Mouse (Mus musculus) heart, adult 18-20 months (tissue): ENCODE results near the gene Susd4. TPM values are rescaled to one million over a fixed set of nuclear protein-coding genes. Genes with fewer than 3 reads are reported as not detected.

ENCODE experiments used
- DNase-seq, 2 experiments: peaks; one replicate each; pipeline ENCODE4 v3.0.0; 2021 to 2022; ENCODE audit warnings: mixed read lengths in 1 of 2
- total RNA-seq, 2 experiments: library from RNA; stranded (reverse); gene quantifications; 2 replicates each; pipeline ENCODE4 v1.2.3; 2021

Gene Susd4
- total RNA-seq, 2 experiments from 2014 or later, result 0.37 to 0.57 TPM

DNA sequence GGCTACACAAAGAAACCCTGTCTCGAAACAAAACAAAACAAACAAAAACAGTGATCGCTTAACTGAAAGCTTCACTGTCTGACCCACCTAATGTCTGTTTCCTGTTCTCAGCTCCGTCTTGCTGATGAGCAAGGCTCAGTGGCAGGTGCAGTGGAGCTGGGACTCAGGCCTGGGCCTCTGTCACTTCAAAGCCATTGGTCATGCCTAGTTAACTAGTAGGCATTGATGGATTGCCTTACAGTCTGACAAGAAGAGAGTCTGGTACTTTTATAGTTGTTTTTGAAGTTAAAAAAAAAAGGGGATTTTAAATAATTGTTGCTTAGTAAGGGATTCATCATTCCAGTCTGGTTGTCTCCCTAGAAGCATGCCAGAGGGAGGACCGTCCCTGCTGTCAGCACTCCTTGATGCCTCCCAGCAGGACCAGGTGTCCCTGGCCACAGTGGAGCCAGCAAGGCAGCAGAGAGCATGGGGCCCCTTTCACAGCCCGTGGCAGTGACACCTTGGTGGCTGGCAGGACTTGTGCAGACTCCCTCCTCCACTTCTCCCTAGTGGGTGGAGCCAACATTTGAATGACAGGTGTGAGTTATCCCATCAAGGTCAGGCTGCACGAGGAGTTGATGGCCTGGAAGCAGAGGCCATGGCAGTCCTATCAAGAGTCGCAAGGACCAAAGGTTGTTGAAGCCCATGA is 98.2 kb downstream of the Susd4 start:
- DNase-seq, result no peak

DNA sequence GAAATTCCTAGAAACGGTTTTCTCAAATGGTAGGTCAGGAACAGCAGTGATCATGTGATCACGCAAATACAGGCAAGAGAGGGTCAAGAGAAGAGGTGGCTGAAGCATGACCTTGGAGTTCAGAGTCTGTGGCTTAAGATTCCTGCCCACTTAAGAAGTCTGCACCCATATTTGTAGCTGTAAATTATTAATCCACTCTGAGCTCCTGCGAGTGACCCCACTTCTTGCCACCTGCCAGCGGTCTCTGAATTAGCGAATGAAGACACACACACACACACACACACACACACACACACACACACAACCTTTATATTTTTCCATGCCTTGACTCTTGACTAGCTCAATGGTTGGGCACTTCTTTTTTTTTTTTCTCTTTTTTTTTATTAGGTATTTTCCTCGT is 99.7 kb downstream of the Susd4 start:
- DNase-seq, result no peak

DNA sequence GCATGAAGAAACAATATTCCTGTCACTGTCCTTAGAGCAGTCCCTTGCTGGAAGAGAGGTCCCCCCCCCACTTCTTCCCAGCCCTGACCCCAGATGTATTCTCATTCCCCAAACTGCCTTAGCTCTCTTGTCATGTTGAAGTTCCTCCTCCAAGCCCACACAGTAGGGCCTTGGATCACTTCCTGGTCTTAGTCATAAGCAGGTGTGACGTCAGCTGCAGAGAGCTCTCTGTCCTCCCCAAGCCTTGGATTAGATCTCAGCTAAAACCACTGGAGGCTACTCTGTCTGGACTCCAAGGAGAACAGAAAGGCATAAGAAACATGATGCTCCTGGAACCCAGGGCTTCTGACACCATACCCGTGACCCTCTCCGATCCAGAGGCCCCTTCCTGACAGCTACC is 104.2 kb downstream of the Susd4 start:
- DNase-seq, result no peak

DNA sequence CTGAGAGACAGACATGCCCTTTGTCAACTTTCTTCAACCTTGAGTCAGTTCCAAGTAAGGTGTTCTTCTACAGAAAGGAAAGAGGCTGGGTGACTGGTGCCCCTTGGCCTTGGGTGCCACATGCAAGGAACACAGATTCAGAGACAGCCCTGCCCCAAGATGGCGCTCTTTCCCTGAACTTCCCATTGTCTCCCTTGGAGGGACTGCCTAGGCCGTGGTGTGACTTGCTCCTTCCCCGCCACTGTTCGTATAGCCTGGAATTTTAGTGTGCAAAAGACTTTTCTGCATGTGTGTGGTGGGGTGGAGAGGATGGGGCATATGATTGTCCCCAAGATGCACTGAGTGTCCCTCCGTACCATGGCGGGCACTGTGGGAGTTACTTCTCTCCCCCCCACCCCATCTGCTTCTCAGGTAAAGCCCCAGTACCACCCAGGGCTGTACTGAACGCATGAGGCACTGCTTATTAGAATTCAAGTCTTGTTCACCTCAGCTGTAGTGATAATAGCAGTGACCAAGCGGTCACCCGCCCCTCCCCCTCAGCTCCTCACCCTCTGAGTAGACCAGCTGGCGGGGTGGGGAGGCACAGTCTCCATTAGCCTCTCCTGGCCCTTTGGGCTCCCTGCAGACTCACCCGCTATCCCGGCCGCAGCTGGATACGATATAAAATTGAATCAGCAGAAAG is 104.9 kb downstream of the Susd4 start:
- peak; percentile 46 to 73 for DNase-seq

- no peak for DNase-seq
These were observed 105.4 kb downstream of the Susd4 start for GRCm38 (mm10) chr1:182869114-182869456.

- no peak for DNase-seq
These were observed 114.5 kb downstream of the Susd4 start for GRCm38 (mm10) chr1:182878156-182878555.

DNA sequence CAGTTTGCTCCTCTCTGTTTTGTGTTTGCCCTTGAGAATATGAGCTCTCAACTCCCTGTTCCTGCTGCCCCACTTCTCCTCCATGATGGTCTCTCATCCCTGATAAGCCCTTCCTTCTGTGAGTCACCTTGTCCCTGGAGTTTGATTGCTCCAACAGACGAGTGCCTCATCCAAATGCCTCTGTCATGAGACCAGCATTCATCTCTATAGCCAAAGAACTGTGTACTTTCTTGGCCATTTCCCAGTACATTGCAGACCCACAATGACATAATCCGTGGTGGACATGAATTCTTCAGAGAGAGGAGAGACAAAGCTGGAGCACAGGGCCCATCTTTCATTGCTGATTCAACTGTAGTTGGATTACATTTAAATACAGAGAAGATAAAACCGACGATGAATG is 115.1 kb downstream of the Susd4 start:
- peak in 1 of 2 experiments; percentile 37 for DNase-seq

GRCm38 (mm10) chr1:182881246-182881645 is 117.6 kb downstream of the Susd4 start:
- DNase-seq, result no peak

DNA sequence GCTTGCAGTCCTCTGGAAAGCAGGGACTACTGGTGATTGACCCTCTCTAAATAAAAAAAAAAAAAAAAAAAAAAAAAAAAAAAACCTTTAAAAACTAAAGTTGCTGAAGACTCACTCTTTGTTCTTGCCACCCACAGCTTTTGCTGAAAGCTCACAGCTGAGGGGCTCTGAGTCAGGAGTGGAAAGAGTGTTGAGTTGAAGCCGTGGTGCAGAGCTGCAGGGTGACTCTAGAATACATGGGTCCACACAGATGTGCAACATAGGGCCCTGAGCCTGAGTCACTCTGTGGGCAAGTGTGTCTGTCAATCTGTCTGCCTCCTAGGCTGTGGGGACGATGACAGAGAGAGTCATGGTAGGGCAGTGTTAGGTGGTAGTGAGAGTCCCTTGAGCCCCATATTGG is 119.0 kb downstream of the Susd4 start:
- no peak for DNase-seq

GRCm38 (mm10) chr1:182895698-182896097 is 132.0 kb downstream of the Susd4 start:
- DNase-seq, result peak; percentile 52 to 79

DNA sequence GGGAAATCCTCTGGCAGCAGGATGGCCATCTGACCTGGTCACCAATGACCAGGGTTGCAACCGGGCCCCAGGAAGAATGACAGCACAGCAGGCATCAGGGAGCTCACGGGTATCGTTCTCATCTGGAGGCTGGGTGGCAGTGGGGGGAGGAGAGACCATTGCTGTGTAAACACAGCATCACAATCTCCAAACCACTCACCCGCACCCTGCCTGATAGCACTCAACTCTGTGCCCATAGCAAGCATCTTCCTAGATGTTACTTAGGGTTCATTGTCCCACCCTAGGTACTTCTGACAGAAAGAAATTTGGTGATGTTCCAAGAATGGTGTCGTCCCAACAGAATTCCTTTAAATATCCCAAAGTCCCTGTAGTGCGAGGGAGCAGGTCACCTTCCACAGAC is 133.4 kb downstream of the Susd4 start:
- DNase-seq, result no peak

DNA sequence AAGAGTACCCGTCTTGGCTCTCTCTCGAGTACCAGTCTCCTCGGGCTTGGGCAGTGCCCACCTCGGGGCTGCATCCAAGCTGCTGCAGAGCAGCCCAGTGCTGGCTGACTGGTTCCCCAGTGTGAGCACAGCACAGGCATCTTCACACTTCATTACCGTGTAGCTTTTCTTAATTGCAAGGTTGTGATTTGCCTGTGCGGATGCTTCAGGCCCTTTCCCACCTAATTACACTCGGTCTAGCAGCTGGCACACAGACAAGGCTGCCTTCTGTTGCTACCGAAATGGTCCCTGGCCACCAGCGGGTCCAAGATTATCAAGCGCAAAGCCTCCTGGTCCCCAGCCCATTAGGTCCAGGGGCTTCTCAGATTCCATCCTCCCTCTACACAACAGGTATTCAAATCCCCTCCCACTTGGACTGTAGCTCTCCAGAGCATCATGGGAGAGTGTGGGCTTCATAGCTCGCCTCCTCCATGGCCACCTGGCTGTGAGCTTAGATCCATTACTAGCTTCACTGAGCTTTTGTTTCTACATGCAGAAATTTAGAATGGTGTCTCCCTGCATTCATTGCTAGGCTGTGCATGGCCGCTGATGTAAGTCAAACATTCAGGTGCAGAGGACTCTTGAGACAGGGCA is 134.0 kb downstream of the Susd4 start:
- no peak for DNase-seq

DNA sequence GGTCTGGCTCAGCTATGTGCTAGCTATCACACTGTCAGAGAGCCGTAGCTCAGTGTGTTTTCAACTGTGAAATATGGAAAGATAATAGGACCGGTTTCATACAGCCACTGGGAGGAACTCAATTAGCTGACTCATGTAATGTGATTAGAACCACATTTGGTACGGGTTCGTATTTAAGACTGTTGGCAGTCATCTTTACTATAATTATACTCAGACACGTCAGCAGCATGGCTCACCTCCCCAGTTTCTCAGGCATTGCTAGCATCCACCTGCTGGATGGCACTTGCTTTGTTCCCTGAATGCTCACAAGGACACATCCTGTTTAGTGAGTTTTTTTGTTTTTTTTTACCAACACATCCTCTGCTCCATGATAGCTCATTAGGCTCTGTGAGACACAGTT is 138.4 kb downstream of the Susd4 start:
- no peak for DNase-seq

DNA sequence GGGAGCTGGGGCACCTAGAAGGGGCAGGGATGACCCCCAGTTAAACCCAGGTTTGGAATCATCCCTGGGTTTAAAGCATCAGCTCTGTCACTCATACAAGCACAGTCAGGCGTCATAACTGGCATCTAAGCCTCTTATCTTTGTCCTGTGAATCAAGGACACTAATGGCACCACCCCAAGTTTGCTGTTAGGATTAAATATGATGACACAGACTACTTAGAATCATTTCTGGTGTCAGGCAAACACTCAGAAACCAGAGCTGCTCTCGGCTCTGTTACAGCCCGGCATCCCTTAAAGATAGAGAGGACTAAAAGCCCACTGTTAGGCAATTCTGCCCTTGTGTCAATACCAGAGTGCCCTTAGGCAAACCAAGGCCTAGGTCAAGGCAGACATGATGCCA is 139.2 kb downstream of the Susd4 start:
- DNase-seq, result no peak

DNA sequence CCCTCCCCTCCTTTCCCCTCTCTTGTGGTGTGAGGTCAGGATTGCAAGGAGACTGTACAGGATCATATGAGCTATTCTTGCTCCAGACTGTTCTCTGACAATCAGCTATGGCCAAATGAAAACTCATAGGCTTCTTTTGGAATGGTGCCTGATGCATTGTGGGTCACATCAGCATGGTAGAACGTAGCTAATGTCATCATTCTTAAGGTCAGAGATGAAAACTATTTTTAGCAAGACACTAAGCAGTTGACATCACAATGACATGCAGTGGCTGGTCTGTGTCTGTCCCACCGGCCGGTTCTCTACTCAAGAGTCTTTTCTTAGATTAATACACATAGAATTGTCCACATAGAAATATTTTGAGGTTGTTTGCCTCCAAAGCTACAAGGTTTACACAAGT is 142.0 kb downstream of the Susd4 start:
- DNase-seq, result no peak

GRCm38 (mm10) chr1:182908050-182909036 is 144.7 kb downstream of the Susd4 start:
- DNase-seq, result peak; percentile 93 to 96

DNA sequence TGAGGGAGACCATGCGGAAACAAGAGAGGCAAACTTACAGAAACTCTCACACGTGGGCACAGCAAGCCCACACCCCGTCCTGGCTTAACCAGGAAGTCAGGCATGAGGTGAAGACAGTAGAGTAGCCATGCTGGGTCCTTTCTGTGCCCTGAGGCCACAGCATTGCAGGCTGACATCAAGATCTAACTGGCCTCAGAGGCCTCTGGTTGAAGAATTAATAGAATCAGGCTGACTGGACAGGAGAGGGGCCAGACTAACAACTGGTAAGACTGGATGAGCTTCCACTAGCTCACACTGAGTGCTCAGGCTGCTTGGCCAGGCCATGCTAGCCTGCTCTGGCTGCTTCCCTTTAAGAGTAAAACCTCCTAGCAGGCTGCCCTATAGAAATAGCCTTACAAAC is 145.4 kb downstream of the Susd4 start:
- peak in 1 of 2 experiments; percentile 4 for DNase-seq

DNA sequence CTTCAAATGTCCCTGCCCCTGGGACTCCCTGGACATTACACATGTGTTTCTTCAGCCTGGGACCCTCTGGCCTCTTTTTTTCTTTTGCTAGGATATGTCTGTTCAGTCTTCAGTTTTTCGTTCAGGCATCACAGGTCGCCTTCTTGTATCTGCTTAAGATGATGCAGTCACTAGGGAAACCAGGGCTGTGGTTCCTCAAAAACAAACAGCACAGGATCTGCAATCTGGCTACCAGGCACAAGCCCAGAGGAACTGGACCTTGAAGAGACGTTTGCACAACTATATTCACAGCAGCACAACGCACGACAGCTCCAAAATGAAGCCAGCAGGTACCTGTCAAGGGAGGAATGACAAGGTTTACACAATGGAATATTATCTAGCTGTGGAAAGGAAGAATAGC is 145.9 kb downstream of the Susd4 start:
- DNase-seq, result peak in 1 of 2 experiments; percentile 24

DNA sequence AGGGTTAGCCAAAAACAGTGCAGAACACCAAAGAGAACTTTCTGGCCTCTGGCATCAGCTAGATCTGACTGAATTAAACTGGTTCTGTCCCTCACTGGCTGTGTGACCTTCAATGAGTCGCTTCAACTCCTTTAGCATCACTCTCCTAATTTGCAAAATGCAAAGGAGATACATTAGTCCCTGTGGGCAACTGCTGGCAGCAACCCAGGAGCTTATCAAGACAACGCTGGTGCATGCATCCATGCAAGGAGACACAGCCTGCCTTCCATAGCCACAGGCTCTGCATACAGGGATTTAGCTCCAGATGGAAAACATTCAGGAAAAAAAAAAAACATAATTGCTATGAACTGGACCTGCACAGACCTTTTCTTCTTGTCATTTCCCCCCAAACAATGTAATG is 148.9 kb downstream of the Susd4 start:
- no peak for DNase-seq

- DNase-seq, result no peak
These were observed 150.7 kb downstream of the Susd4 start for GRCm38 (mm10) chr1:182914121-182914908.

GRCm38 (mm10) chr1:182916166-182916565 is 152.5 kb downstream of the Susd4 start:
- no peak for DNase-seq
